Mouse (Mus musculus): Measurements from ENCODE around the gene Purb.
"Not testable (repeated sequence)": the region's sequence is repeated elsewhere in the genome, so short reads cannot be mapped to it uniquely, and the experiment has no call there.

Gene Purb

DNA sequence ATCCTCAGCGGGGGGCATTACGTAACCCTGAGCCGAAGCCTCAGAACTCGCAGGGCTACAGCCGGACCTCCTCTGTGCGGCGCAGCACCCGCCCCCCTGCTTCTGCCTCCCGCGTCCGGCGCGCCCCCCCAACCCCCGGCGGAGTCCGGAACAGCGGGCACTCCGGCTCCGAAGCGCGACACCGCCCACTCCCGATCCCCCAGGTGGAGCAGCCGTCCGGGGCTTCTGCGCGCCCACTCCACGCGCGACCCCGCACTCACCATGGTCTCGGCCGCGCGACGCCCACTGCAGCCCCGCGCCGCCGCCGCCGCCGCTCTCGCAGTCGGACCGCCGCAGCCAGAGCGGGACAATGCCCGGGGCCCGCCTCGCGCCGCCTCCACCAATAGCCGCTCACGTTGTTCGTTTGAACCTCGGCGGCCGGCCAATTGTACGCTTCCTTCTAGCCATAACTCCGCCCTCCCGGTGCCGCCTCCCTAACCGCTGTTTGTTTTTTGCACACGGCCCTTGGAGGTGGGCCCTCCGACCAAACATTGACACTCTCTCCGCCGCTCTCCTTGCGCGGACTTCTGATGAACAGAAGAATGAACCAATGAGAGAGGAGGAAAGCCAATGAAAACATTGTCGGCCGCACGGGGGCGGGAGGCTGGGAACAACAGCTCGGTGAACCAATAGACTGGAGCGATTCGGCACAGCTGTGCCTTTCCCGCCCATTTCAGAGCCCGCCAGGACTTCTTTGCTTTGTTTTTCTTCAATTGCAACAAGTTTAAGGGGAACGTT, 31.5 kb downstream of the Purb start, which contains the start of gene H2afv:
Gene H2afv (minus strand): TSS at position 367 of the 777 bp plus-strand sequence.
- peak; percentile 100 for DNase-seq (ENCODE audit: low spot score)

DNA sequence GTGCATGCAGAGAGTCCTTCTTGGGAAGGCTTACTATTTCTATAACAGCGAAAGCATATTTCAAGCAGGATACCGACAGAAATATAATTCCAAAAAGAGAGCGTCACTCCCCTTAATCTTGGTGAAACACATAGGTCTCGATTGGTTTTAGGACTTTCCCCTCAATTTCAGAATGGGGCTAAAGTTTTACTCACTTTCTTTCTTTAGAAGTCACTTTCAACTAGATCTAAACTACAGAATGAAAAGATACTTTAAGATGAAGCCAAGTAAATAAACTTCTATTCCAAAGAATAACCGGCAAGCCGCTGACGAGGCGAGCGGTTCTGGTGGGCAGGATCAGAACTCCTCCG, 32.0 kb downstream of the Purb start:
- DNase-seq (ENCODE audit: low spot score) = no peak

DNA sequence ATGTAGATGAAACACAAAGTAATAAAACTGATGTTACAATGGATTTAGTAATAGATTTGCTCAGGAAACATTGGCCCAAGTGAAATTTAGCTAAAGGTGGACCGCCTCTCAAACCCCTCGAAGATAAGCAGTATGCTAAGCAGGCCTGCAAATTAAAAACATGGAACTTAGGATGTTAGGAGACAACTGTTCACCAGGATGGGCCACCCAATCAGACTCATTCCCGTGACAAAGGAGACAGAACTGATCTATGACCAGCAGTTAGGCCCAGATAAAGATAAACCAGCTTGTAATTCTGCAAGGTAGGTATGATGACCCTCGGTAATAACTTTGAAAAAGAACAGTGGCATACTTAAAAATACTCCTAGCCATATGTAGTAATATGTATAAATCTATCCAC, 32.6 kb downstream of the Purb start:
- no peak for DNase-seq (ENCODE audit: low spot score)

DNA sequence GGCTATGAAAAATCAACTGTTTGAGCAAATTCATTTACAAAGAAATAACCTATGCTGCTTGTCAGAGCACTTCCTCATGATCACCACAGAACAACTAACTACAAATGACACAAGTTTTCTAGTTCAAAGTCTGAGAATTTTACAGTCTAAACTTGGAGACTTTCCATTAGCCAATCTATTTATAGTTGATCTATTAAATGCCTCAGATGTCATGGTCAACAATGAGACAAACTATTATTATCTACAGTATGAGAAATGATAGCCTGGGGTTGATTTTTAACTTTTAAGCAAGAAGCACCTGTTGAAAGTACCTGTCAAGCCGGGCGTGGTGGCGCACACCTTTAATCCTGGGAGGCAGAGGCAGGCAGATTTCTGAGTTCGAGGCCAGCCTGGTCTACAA, 33.2 kb downstream of the Purb start:
- no peak for DNase-seq (ENCODE audit: low spot score)

DNA sequence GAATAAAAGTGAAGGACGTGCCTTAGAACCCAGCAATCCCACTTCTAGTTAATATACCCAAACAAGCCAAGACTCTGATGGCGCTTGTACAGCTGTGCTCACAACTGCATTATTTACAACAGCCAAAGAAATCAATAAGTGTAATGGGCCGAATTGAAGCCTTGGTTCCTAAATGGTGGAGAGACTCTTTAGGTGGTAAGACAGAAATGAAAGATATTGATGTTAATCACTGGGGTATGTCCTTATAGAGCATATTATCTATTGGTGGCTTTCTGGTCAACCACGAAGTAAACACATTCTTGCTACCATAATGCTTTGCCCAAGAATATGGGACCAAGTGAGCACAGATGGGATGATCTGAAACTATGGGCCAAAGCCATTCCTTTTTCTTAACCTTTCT, 35.5 kb downstream of the Purb start:
- no peak for DNase-seq (ENCODE audit: low spot score)

DNA sequence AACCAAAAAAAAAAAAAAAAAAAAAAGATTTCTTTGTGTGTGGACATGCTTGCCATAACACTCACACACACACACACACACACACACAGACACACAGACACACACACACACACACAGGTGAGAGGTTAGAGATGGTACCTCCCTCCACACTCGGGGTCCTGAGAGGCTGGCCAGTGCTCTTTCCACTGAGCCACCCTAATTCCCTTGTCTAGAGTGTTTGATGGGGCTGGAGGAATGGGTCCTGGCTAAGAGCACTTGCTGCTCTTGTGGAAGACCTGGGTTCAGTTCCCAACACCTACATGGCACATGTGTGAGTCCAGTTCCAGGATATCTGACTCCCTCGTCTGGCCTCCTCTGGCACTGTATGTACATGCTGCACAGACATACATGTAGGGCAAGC, 38.0 kb downstream of the Purb start:
- no peak for DNase-seq (ENCODE audit: low spot score)

DNA sequence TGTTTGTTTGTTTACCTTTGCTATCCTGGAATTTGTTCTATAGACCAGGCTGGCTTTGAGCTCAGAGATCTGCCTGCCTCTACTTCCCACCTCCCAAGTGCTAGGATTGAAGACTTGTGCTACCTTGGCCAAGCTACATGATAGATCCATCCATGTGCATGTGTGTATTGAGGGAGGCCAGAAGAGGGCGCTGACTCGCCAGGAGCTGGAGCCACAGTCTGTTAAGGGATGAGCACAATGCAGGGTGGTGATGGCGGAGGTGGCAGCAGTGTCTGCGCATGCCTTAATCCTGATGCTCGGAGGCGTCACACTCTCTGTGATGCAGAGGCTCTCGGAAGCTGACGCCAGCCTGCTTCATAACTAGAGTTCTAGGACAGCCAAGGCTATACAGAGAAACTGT, 39.3 kb downstream of the Purb start:
- DNase-seq (ENCODE audit: low spot score) = no peak

DNA sequence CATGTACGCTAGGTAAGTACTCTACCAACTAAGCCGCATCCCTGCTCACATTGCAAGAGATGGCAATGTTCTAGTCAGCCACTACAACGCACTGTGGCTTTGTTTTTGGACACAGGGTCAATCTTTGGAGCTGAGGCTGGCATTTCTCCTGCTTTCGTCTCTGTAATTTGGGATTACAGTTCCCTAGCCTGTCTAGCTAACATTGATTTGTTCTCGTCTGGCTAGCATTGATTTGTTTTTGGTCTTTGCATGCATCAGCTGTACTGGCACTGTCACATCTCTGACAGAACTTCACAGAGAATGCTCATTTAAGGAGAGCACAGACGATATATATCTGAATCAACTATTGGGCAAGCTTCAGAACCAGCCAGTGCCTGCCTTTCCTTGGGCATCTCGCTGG, 45.5 kb downstream of the Purb start:
- DNase-seq (ENCODE audit: low spot score) = no peak

DNA sequence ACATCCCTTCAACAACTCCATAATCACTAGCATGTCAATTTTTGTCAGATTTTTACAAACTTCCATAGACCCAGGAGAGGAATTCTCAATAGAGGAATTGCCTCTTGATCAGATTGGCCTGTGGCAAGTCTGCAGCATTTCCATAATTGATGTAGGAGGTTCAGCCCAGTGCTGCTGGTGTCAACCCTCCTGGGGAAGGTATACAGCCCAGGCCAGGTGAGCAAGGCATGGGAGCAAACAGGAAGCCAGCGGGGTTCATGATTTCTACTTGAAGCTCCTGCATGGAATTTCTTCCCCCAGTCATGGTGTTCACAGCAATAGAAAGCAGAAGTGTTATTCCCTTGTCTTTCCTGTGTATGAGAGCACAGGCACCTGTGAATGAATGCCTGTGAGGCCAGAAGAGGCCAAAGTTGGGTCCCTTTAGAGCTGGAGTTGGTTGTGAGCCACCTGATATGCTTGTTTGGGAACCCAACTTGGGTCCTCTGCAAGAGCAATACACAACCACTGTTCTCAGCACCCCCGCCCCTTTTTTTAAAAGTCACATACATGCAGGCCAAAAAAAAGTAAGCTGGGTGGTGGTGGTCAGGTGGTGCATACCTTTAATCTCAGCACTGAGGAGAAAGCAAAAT, 54.9 kb downstream of the Purb start:
- no peak for DNase-seq (ENCODE audit: low spot score)

DNA sequence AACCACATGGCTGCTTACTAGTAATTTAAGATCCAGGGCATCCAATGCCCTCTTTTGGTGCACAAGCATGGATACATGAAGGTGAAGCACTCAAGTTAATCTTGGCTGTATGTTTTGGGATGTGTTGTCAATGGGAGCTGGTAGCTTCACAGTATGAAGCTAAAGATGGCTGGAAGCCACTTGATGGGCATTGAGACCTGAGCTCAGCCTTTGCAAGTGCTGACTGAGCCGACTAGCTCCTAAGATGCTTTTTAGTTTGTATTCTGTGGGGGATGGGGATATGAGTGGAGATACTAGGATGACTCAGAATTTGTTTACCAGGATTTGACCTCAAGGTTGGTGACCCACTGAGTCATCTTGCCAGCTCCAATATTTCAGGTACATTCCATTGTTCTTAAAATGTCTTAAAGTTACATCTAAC, 55.4 kb downstream of the Purb start:
- no peak for DNase-seq (ENCODE audit: low spot score)

DNA sequence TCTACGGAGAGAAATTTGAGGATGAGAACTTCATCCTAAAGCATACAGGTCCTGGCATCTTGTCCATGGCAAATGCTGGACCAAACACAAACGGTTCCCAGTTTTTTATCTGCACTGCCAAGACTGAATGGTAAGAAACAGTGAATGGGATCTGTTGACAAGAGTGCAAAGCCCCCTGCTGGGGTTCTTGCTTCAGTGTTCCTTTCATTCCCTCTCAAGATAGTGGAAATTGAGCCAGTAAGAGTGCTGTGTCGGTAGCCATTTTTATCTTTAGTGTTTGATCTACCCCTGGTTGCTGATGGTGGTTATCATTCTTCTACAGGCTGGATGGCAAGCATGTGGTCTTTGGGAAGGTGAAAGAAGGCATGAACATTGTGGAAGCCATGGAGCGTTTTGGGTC, 56.6 kb downstream of the Purb start:
- DNase-seq (ENCODE audit: low spot score) = not testable (repeated sequence)

DNA sequence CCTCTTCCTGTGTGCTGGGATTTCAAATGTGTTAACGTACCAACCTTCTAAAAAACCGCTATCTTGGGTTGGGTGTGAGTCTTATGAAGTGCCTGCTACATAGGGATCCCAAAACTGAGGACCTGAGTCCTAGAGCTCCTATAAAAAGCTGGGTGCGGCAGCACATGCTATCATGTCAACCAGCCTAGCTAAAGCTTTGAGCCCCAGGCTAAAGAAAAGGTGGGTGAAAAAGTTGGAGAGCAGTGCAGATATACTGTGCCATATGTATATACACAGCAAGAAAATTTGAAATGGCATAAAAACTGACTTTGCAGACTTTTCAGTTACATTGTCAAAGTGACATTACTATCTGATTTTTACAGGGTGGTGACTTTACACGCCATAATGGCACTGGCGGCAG, 57.0 kb downstream of the Purb start:
- DNase-seq (ENCODE audit: low spot score) = no peak

All from layer of hippocampus, adult 11-12 months (tissue).